Mouse (Mus musculus) midbrain, embryonic 10.5 days (tissue): ENCODE data around the gene Ccsap. TPM values are rescaled to one million over a fixed set of nuclear protein-coding genes. Genes with fewer than 3 reads are reported as not detected.
"Not testable (repeated sequence)": the region's sequence is repeated elsewhere in the genome, so short reads cannot be mapped to it uniquely, and the experiment has no call there.

Experiments
- DNase-seq: peaks from one replicate; pipeline ENCODE4 v3.0.0-alpha.2; 2017; ENCODE audit warnings: low spot score
- H3K27ac ChIP-seq: fragments of 300-500 bp; sonication (generic); replicated peaks from 2 replicates; pipeline ENCODE4 v1.5.1; 2016; ENCODE audit warnings: mild to moderate bottlenecking
- H3K27me3 ChIP-seq: fragments of 300-500 bp; sonication (generic); 2 replicates; pipeline ENCODE4 v1.6.1; 2016; ENCODE audit warnings: low read depth, mild to moderate bottlenecking; ENCODE audit not compliant: poor library complexity, severe bottlenecking
- H3K36me3 ChIP-seq: fragments of 300-500 bp; sonication (generic); 2 replicates; pipeline ENCODE4 v1.6.1; 2016; ENCODE audit warnings: mild to moderate bottlenecking, moderate library complexity
- H3K4me1 ChIP-seq: fragments of 300-500 bp; sonication (generic); 2 replicates; pipeline ENCODE4 v1.6.1; 2016
- H3K4me3 ChIP-seq: fragments of 300-500 bp; sonication (generic); 2 replicates; pipeline ENCODE4 v1.5.1; 2016; ENCODE audit warnings: mild to moderate bottlenecking, moderate library complexity
- H3K9me3 ChIP-seq: fragments of 300-500 bp; sonication (generic); replicated peaks from 2 replicates; pipeline ENCODE4 v1.6.1; 2016; ENCODE audit warnings: mild to moderate bottlenecking
- WGBS: fragments of 180-500 bp; shearing (Covaris S2); methylation state at CpG from one replicate; pipeline ENCODE4 v1.1.7; 2016; 5-methylcytosine and 5-hydroxymethylcytosine counted together
- polyA plus RNA-seq: library from polyadenylated mRNA; unstranded; fragments of >200 nt; fragmentation: Nextera tagmentation; extraction: Ambion mirVana; gene quantifications from 2 replicates; pipeline ENCODE4 v1.2.1, GENCODE M21; 2016

Gene Ccsap
- polyA plus RNA-seq, 1 experiment from 2014 or later: 7.8 TPM

DNA sequence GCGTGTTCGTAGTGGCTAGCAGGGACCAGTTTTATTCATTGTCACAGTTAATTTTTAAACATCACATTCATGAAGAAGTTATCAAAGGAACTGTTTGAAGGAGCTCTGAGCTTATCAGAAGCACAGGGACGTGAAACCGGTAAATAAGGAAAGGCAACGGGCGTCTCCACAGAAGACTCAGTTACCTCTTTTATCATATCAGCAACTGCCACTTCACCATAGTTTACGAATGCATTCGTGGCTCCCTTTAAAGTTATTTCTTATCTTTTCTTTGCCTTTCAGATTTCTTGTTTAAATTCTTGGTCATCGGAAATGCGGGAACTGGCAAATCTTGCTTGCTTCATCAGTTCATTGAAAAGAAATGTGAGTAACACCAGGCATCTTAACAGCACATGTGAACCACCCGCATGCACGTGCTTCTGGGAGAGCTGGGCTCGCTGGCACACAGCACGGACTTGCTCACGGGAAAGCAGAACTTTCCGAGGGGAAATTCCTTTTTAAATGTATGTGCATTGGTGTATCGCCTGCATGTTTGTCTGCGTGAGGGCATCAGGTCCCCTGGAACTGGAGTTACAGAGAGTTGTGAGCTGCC is 36.4 kb downstream of the Ccsap start:
- H3K36me3 ChIP-seq: peaks cover 91% of the 10 kb centered on the region

GRCm38 (mm10) chr8:123823111-123823510 is 36.9 kb downstream of the Ccsap start:
- Histone ChIP-seq H3K4me3 (no peak overlapping the region), H3K4me1 (no peaks in the 10 kb centered on the region), H3K27ac (no peak overlapping the region), H3K27me3 (no peaks in the 10 kb centered on the region), H3K36me3 (peaks cover 91% of the 10 kb centered on the region), H3K9me3 (peaks cover 6% of the 10 kb centered on the region; the same call in 1 of the 2 replicates)
- no peak for DNase-seq
- 95% methylated on average over 10 of the region's 10 CpGs for WGBS

More for the DNA sequence above, 36.4 kb downstream of the Ccsap start:
- Histone ChIP-seq H3K4me3 (no peak overlapping the region), H3K4me1 (no peaks in the 10 kb centered on the region), H3K27ac (no peak overlapping the region), H3K27me3 (no peaks in the 10 kb centered on the region), H3K9me3 (peaks cover 6% of the 10 kb centered on the region; the same call in 1 of the 2 replicates)
- no peak for DNase-seq
- 95% methylated on average over 18 of the region's 18 CpGs for WGBS

DNA sequence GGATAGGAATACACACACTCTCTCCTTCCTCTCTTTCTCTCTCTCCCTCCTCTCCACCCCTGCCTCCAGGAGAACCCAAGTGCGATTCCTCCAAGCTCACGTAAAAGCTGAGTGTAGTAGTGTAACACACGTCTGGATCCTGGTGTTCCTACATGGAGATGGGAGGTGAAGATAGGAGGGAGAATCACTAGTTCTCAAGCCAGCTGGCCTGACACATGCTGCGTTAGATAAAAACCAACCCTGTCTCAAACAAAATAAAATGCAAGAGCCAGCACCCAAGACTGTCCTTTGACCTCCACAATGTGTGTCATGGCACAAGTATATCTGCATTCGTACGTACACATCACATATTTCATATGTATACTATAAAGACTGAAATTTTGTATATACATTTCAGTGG is 39.2 kb downstream of the Ccsap start:
- H3K4me3 ChIP-seq: no peak overlapping the region
- H3K4me1 ChIP-seq: no peaks in the 10 kb centered on the region
- DNase-seq: no peak
- peaks cover 91% of the 10 kb centered on the region for H3K36me3 ChIP-seq
- H3K27ac ChIP-seq: no peak overlapping the region
- 94% methylated on average over 6 of the region's 6 CpGs for WGBS
- H3K9me3 ChIP-seq: peaks cover 6% of the 10 kb centered on the region; the same call in 1 of the 2 replicates
- H3K27me3 ChIP-seq: no peaks in the 10 kb centered on the region

DNA sequence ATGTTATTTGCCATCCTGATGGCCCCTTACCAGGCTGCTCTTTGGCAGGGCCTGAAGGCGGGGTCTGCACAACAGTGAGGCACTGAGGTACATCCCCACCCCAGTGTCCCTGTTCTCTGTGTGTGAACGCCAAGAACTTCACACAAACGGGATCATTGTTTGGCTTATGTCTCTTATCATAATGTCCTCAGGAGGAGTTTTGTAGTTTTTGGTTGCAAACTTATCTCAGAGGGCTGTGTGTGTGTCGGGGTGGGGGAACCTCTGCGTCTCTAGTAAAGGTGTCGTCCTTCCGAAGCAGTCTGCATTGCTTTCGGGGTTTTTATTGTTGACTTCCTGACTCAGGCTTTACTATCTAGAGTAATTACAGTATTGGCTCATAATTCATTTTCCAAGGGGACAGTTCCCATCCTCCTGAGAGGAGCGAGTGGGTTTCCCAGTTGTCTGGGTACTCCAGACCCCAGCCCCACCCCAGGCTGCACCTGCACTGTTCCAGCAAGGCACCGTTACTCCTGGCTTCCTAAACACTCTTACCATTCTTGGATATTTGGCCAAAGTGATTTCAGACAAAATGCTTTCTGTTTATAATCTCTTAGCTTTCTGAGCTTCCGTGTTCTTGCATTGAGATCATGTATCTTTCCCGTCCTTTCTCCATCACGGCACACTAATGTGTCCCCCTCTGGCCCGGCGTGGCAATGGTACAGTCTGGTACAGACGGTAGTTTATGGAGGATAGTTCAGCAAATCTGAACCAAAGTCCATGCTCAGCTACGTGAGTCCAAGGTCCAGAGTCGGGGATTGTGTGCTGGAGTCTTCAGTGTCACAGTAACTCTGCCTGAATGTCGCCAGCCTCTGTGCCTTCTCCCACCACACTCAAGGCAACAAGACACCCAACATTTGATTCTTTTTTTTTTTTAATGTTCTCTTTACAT is 40.1 kb downstream of the Ccsap start:
- H3K27ac ChIP-seq: no peak overlapping the region
- DNase-seq: no peak
- no peaks in the 10 kb centered on the region for H3K27me3 ChIP-seq
- peaks cover 6% of the 10 kb centered on the region; the same call in 1 of the 2 replicates for H3K9me3 ChIP-seq
- 94% methylated on average over 19 of the region's 19 CpGs for WGBS
- peaks cover 88% of the 10 kb centered on the region for H3K36me3 ChIP-seq
- no peak overlapping the region for H3K4me3 ChIP-seq
- no peaks in the 10 kb centered on the region for H3K4me1 ChIP-seq

DNA sequence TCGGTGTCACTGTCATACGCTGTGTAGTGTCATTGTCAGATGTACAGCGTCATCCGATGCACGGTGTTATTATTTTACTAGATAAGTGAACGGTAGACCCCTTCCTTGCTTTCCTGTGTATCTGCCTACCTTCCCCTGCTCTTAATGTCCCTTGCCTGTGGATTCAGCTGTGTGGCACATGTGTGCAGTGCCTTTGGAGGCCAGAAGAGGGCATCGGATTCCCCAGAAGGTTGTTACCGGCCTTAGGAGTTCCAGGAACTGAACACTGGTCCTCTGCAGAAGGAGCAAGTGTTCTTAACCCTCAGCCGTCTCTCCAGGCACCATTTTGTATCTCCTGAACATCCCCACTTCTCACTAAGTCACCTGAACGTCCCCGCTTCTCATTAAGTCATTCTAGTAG is 42.3 kb downstream of the Ccsap start:
- Histone ChIP-seq H3K27ac (no peak overlapping the region), H3K36me3 (peaks cover 80% of the 10 kb centered on the region)
- WGBS: 93% methylated on average over 11 of the region's 11 CpGs

DNA sequence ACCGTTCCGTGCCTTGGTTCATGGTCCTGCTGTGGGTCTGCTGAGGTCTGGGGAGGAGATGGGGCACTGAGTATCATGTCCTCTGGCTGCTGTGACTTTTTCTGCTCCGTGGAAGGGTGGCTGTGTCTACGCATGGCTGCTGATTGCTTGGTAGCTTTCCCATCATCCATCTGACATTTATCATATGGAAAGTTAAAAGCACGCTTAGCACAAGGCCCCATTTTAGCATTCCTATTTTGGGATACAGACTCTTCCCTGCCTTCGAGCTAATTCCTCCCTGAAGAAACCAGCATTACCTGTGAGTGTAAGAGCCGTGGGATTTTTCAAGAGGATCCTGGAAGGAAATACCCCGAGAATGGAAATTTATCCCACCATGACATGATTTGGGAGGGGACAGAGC is 43.1 kb downstream of the Ccsap start:
- H3K27ac ChIP-seq: no peak overlapping the region
- H3K4me1 ChIP-seq: no peaks in the 10 kb centered on the region
- H3K9me3 ChIP-seq: no peaks in the 10 kb centered on the region
- H3K27me3 ChIP-seq: no peaks in the 10 kb centered on the region
- H3K36me3 ChIP-seq: peaks cover 72% of the 10 kb centered on the region
- 91% methylated on average over 8 of the region's 8 CpGs for WGBS
- no peak overlapping the region for H3K4me3 ChIP-seq
- DNase-seq: no peak

More for the DNA sequence above, 42.3 kb downstream of the Ccsap start:
- Histone ChIP-seq H3K4me1 (no peaks in the 10 kb centered on the region), H3K9me3 (0 out of 2 replicates have a peak, but pooled peaks cover under 1% of the 10 kb centered on the region), H3K27me3 (no peaks in the 10 kb centered on the region), H3K4me3 (no peak overlapping the region)
- DNase-seq: no peak

DNA sequence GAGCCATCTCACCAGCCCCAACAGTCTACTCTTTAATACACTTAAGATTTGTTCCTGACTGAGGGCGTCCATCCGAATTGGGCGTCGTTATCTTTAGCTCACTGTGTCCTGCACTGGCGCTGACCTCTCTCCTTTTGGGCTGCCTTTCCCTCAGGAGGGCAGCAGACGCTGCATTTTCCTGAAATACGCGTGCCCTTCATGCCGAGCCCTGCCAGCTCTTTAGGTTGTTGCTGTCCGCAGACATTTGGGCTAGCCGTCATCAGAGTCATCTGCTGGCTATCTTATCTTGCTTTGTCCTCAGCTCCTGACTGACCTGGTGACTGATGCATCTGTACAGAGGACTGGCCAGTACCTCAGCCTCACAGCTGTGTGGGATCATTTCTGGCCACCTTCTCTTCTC is 44.7 kb downstream of the Ccsap start:
- no peak for DNase-seq
- WGBS: 90% methylated on average over 11 of the region's 11 CpGs
- Histone ChIP-seq H3K27me3 (no peaks in the 10 kb centered on the region), H3K27ac (no peak overlapping the region), H3K4me1 (no peaks in the 10 kb centered on the region), H3K4me3 (no peak overlapping the region), H3K36me3 (peaks cover 59% of the 10 kb centered on the region), H3K9me3 (no peaks in the 10 kb centered on the region)

- Histone ChIP-seq H3K9me3 (no peaks in the 10 kb centered on the region), H3K4me1 (peaks cover 5% of the 10 kb centered on the region), H3K27ac (no peak overlapping the region), H3K4me3 (no peak overlapping the region), H3K36me3 (peaks cover 55% of the 10 kb centered on the region), H3K27me3 (no peaks in the 10 kb centered on the region)
- WGBS: 89% methylated on average over 4 of the region's 4 CpGs
- no peak for DNase-seq
Measured at GRCm38 (mm10) chr8:123813892-123814266, 46.1 kb downstream of the Ccsap start.

DNA sequence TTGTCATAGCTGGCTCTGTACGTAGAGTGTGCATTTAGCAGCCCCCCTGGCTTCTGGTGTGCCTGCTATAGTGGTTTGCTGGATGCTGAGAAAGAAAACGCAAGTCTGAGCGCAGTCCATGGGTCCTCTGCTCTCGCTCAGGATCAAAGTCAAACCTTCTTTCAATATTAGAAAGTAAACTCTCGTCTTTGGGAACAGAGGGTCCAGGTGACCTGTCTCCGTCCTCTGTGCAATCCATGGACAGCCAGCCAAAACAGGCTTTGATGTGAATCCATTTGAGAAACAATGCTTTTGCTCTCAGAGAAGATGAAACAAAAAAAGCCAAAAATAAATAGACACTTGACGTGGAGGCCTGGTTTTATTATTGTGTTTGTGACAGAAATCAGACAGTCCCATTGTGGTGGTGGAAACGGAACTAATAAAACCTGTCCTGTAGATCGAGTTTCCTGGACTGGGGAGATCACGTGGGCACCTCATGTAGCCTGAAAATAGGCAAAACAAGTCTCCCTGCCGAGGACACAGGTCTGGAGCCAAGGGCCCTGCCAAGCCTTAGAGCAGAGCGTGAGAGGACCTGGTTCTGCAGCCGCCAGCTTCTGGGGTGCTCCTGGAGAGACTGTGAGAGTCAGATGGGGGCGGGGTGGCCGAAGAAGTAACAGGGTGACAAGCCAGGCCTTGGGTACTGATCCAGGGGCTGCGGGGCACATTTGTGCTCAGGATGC is 46.7 kb downstream of the Ccsap start:
- 86% methylated on average over 16 of the region's 16 CpGs for WGBS
- Histone ChIP-seq H3K27me3 (no peaks in the 10 kb centered on the region), H3K9me3 (no peaks in the 10 kb centered on the region), H3K4me1 (peaks cover 9% of the 10 kb centered on the region), H3K4me3 (no peak overlapping the region), H3K36me3 (peaks cover 49% of the 10 kb centered on the region), H3K27ac (no peak overlapping the region)
- no peak for DNase-seq

DNA sequence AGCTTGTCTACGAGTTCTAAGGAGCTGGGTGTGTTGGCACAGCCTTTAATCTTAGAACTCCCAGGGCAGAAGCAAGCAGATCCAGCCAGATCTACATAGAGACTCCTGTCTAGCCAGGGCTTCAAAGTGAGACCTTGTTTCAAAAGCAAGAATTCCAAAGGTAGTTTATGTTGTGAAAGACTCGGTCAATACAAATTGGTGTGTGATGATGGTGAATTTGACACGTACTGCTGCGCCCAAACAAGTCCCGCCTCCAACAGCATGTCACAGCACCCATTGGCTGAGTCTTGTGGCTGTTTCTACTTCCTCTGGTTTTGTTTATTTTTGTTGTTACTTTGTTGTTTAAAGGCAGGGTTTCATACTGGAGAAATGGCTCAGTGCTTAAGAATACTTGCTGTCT is 47.8 kb downstream of the Ccsap start:
- Histone ChIP-seq H3K9me3 (no peaks in the 10 kb centered on the region), H3K27ac (no peak overlapping the region), H3K27me3 (no peaks in the 10 kb centered on the region), H3K36me3 (peaks cover 38% of the 10 kb centered on the region), H3K4me1 (peaks cover 18% of the 10 kb centered on the region), H3K4me3 (no peak overlapping the region)
- DNase-seq: no peak
- WGBS: 88% methylated on average over 5 of the region's 5 CpGs

- H3K27ac ChIP-seq, H3K4me3 ChIP-seq, H3K9me3 ChIP-seq, H3K27me3 ChIP-seq, DNase-seq: not testable (repeated sequence)
- WGBS: 88% methylated on average over 4 of the region's 4 CpGs
- Histone ChIP-seq H3K4me1 (peaks cover 40% of the 10 kb centered on the region), H3K36me3 (peaks cover 14% of the 10 kb centered on the region)
Measured at GRCm38 (mm10) chr8:123809342-123809741, 50.7 kb downstream of the Ccsap start.

- Histone ChIP-seq H3K36me3 (peaks cover 7% of the 10 kb centered on the region), H3K9me3 (no peaks in the 10 kb centered on the region), H3K4me1 (peaks cover 40% of the 10 kb centered on the region), H3K27ac (no peak overlapping the region), H3K4me3 (no peak overlapping the region), H3K27me3 (no peaks in the 10 kb centered on the region)
- WGBS: 66% methylated on average over 7 of the region's 7 CpGs
- no peak for DNase-seq
Measured at GRCm38 (mm10) chr8:123808671-123809070, 51.3 kb downstream of the Ccsap start.
